Mouse (Mus musculus): ENCODE results near the gene Tnfrsf13b.

DNA sequence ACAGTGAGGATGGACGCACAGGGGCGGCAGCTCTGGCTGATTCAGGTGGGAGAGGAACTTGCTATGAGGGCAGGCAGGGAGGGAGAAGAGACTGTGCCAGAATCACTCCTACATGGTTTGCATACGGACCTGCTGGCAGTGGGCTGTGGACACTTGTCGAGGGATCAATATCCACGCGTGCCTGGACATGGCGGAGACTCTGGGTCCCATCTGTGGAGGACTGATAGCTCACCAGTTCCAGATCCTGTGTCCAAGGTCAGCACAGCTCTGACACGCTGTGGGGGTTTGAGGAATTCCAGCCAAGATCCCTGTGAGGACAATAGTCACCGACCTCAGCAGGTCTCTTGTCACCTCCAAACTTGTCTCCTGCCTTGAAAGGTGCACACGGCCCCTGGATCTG is 16.4 kb upstream of the Tnfrsf13b start:
- no peak for TF ChIP-seq CTCF (IDR thresholded peaks at IDR 0.05; ENCODE audit: low read depth, low read length)
- no peak for TF ChIP-seq POLR2A (IDR thresholded peaks at IDR 0.05; ENCODE audit: borderline replicate concordance, low read depth, low read length)

Measured in bone marrow macrophage, adult 2 months (primary cell).